Mouse (Mus musculus) monocyte, adult 5-6 weeks (primary cell): ENCODE results near the gene Zfp2. TPM values are rescaled to one million over a fixed set of nuclear protein-coding genes. Genes with fewer than 3 reads are reported as not detected.

ENCODE experiments used
- ATAC-seq: fragments of 153-309, 156-312 bp; replicated peaks from 2 replicates; pipeline ENCODE4 v1.8.0; 2017; ENCODE audit warnings: mild to moderate bottlenecking; ENCODE audit not compliant: low TSS enrichment, insufficient number of reproducible peaks, severe bottlenecking, poor library complexity, low FRiP score
- total RNA-seq: library from RNA; stranded (forward); fragments of 200-1000, 200-491, 200-594 nt; gene quantifications from 3 replicates; pipeline ENCODE4 v1.2.3, GENCODE M21; 2017

Gene Zfp2
- total RNA-seq, 1 experiment from 2014 or later = not detected

DNA sequence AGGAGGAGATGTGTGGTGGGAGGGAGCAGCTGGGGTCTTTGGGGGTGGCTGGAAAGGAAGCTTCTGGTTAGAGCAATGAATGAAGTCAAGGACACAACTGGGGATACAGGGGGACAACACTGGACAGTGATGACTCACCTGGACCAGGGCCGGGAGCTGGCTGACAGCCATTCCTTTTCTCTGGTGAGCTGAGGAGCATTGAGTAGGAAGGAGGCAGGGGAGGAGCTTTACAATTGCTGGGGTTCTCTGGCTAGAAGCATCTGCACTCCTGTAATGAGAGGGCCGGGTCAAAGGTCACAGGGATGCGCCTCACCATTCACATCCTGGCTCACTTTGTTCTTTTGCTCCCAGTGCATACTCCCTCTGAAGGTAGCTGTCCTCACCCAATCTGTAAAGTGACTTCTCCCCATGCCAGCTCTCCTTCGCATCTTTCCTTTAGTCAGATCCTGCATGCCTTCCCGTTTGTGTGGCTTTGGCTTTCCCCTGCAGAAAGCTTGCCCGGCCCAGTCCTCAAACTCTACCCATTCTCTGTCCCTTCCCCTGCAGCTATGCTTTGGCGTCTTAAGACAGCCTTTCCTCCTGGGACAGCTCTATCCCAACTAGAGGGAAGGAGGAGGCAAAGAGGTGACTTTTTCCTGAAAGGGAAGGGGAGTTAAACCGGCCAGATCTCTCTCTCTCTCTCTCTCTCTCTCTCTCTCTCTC is 29.6 kb downstream of the Zfp2 start:
- no peak for ATAC-seq

DNA sequence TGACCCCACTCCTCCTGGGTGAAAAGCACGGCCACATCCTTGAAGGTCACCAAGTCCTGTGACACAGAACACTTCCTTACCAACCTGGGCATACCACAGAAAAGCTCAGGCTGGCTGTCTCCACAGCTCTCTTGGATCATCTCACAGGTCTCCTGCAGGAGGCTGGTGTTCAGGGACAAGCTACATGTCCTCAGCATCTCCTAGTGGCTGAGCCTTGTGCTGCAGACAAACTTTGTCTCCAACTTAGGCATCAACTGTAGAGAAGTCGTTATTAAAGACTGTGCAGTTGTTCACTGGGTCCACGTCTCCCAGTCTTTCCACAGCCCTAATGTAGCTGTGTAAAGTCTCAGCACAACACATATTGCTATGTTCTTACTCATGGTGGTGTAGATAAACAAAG is 32.2 kb downstream of the Zfp2 start:
- no peak for ATAC-seq

DNA sequence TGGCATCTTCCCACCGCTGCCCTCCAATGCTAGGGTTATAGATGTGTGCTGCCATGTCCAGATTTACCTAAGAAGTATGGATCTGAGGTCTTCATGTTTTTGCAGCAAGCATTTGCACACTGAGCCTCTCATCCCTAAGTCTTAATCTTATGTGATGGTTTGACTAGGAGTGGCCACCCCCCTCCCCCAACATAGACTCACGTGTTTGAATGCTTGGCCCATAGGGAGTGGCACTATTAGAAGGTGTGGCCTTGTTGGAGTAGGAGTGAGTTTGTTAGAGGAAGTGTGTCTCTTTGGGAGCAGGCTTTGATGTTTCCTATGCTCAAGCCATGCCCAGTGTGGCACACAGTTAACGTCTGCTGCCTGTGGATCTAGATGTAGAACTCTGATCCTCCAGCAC is 37.3 kb downstream of the Zfp2 start:
- ATAC-seq = no peak

DNA sequence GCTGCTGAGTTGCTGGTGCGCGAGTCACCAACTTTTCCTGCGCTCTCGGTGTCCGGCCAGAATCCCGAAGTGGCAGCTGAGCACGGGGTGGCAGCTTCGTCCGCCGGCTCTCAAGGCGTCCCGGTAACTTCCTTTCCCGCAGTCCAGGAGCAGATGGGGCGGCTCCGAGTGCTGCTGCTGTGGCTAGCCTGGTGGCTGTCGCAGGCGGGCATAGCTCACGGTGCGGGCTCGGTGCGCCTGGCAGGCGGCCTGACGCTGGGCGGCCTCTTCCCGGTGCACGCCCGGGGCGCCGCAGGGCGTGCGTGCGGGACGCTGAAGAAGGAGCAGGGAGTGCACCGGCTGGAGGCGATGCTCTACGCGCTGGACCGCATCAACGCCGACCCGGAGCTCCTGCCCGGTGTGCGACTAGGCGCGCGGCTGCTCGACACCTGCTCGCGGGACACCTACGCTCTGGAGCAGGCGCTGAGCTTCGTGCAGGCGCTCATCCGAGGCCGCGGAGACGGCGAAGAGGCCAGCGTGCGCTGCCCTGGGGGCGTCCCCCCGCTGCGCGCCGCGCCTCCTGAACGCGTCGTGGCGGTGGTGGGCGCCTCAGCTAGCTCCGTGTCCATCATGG is 64.9 kb downstream of the Zfp2 start:
- ATAC-seq = no peak

DNA sequence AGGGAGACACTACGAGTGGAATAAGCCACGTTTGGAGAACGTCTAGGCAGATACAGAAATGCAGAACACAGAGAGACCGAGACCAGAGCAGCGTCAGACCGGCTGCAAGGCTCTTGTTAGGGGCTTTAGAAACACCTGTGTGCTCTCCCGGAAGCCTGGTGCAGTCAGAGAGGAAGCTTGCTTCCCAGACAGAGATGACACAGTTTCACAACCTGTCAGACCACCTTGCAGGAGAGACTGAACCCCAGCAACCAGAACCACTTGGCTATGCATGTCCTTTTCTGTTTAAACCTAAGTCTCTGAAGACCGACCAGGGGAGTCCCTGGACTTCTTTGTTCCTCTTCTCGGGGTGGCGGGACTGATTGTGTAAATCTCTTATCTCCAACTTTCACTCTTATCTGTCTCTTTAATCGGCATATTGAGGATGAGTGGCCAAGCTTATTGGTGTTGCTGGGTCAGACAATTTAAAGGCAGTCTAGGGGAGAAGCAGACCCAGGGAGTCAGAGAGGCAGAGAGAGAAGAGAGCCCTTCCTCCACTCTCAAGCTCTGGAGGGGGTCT is 65.7 kb downstream of the Zfp2 start, which contains the start of gene Grm6:
Gene Grm6 (plus strand): TSS at position 509 of the 559 bp plus-strand sequence.
- no peak; the same call in 1 of the 2 replicates for ATAC-seq

DNA sequence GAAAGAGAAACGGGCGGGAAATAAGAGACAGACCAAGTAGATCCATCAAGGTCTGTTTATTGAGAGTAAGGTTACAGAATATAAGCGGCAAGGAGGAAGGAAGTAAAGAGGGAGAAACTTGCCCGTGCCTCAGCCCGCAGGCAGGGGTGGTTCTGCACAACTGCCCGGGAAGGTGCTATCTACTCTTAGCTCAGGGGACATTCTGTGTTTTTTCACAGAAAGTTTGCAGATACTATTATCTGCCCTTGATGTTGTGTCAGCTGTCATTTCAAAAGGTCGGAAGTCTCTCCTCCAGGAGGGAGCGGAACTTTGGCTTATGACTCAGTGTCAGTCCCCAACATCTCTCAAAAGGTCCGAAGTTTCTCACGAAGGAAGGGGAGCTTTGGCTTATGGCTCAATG is 66.7 kb downstream of the Zfp2 start:
- ATAC-seq = no peak

Other genes with a start within 250 kb of the Zfp2 start
- gene Zfp354c, start 88.4 kb downstream of the Zfp2 start, total RNA-seq = 0.19 to 0.97 TPM (median 0.85 TPM) in 3 replicates
- gene Zfp879, start 74.6 kb downstream of the Zfp2 start, total RNA-seq = not detected in 3 replicates
- 0.38 TPM in 1 of 3 replicates, not detected in the others for gene Grm6, start 65.5 kb downstream of the Zfp2 start, total RNA-seq
- not detected in 3 replicates for gene Zfp454, start 28.5 kb downstream of the Zfp2 start, total RNA-seq
- gene Zfp354b, start 15.5 kb upstream of the Zfp2 start, total RNA-seq = not detected in 3 replicates
- gene 4933414I15Rik, start 27.6 kb upstream of the Zfp2 start, total RNA-seq = not detected in 3 replicates
- gene Prop1, start 37.6 kb upstream of the Zfp2 start, total RNA-seq = not detected in 3 replicates
- gene Olfr1378, start 50.4 kb upstream of the Zfp2 start, total RNA-seq = 0.53 TPM in 1 of 3 replicates, not detected in the others
- not detected in 3 replicates for gene Olfr1377, start 65.8 kb upstream of the Zfp2 start, total RNA-seq
- not detected in 3 replicates for gene Olfr51, start 87.4 kb upstream of the Zfp2 start, total RNA-seq
- gene Olfr54, start 98.1 kb upstream of the Zfp2 start, total RNA-seq = not detected in 3 replicates
- not detected in 3 replicates for gene Olfr1375, start 131.9 kb upstream of the Zfp2 start, total RNA-seq
- not detected in 3 replicates for gene Zfp354a, start 143.1 kb upstream of the Zfp2 start, total RNA-seq